Mouse (Mus musculus) gastrocnemius, postnatal 4 days (tissue): Measurements from ENCODE around the gene Myo18a. TPM values are rescaled to one million over a fixed set of nuclear protein-coding genes. Genes with fewer than 3 reads are reported as not detected.

ENCODE experiments used
- DNase-seq, 2 experiments: peaks; one replicate each; pipeline ENCODE4 v3.0.0; 2021 to 2022; ENCODE audit warnings: low spot score in 2 of 2, mixed read lengths in 2 of 2
- total RNA-seq, 2 experiments: library from RNA; stranded (reverse); gene quantifications; 2 replicates each; pipeline ENCODE4 v1.2.3; 2021

Myo18a gene
- total RNA-seq, 2 experiments from 2014 or later = 261 to 280 TPM

GRCm38 (mm10) chr11:77770346-77770745 is 7.3 kb downstream of the Myo18a start:
- DNase-seq = no peak

- DNase-seq = no peak
These were observed 9.1 kb downstream of the Myo18a start for GRCm38 (mm10) chr11:77771879-77772713.

- DNase-seq = no peak
These were observed 12.8 kb downstream of the Myo18a start for GRCm38 (mm10) chr11:77775701-77776400.

DNA sequence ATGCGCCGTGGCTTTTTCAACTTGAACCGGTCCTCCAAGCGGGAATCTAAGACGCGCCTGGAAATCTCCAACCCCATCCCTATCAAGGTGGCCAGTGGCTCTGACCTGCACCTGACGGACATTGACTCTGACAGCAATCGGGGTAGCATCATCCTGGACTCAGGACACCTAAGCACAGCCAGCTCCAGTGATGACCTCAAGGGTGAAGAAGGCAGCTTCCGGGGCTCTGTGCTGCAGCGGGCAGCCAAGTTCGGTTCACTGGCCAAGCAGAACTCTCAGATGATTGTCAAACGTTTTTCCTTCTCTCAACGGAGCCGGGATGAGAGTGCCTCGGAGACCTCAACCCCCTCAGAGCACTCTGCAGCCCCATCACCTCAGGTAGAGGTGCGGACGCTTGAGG is 14.4 kb downstream of the Myo18a start:
- no peak for DNase-seq

- DNase-seq = no peak
These were observed 14.9 kb downstream of the Myo18a start for GRCm38 (mm10) chr11:77777937-77778336.

DNA sequence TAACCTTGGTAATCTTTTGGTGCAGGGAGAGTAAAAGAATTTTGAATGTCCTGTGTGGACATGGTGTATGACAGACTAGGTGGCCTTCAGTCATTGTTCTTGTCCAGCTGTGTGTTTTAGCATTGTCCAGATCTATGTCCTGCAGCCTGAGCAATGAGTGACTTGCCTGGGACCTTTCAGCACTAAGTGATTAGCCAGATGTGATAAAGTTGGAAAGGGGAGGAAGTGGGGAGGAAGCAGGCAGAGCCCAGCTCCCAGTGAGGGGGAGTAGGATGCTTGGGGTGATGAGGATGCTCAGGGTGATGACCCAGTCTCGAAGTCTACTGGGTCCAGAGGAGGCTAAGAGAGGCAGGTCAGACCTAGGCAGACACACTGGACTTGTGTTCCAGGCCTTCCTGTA is 16.2 kb downstream of the Myo18a start:
- DNase-seq = no peak

- no peak for DNase-seq
These were observed 18.0 kb downstream of the Myo18a start for GRCm38 (mm10) chr11:77781088-77781487.

GRCm38 (mm10) chr11:77782104-77782815 is 19.2 kb downstream of the Myo18a start:
- no peak for DNase-seq

- peak in 1 of 2 experiments; percentile 11 for DNase-seq
These were observed 20.2 kb downstream of the Myo18a start for GRCm38 (mm10) chr11:77783211-77783746.

- DNase-seq = no peak
These were observed 21.0 kb downstream of the Myo18a start for GRCm38 (mm10) chr11:77783747-77784646.

GRCm38 (mm10) chr11:77784894-77785293 is 21.8 kb downstream of the Myo18a start:
- no peak for DNase-seq

GRCm38 (mm10) chr11:77785396-77785767 is 22.3 kb downstream of the Myo18a start:
- DNase-seq = no peak

DNA sequence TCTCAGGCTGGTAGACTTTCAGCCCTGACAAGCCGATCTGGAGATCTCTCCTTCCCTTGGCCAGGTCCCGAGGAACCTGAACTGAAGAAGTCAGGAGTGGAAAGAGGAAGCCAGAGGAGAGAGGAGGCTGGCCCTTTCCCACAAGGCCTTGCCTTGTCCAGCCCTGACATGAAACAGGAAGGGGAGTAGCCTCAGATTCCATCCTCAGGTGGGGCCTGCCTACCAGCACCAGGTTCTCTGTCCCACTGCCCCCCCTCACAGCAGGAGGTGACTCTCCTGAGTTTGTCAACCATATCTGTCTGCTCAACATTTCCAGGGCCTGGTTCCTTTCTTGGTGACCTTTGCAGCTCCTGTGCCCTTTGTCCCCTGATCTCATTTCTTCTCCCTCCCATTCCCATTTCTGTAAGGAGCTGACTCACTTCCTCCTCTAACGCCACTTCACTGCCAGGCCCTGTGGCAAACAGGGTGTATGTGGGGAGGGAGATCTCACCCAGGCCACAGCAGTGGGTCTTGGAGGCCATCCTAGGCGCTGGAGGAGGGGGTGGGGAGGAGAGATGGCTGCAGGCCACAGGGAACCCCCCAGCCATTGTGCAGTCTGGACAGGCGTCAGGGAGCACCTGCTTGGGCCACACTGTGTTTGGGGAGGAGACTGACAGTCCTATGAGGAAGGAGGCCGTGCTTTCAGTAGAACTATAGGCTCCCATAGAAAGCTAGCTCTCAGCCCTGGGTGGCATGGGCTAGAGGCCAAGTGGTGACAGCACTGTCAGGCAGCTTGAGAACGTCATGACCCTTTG is 22.9 kb downstream of the Myo18a start:
- DNase-seq = no peak

DNA sequence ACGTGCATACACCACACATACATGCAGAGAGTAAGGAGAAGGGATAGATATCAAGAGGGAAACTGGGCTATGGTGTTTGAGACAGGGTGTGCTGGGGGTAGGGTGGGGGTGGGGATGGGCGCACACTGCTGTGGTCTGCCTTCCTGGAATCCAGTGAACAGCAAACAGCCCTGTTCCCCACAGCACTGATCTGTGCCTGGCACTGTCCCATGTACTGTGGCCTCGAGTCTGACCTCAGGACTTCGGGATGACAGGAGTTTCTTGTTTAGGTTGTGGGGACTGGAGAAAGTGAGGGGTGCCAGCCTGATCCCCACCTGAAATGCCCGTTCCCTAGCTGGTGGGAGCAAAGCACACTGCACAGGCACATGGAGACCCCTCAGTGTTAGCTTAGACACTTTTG is 24.7 kb downstream of the Myo18a start, which contains the start of gene Gm10277:
Gene Gm10277, minus strand, starts transcription at position 41 of the 400 bp plus-strand sequence.
- no peak for DNase-seq

DNA sequence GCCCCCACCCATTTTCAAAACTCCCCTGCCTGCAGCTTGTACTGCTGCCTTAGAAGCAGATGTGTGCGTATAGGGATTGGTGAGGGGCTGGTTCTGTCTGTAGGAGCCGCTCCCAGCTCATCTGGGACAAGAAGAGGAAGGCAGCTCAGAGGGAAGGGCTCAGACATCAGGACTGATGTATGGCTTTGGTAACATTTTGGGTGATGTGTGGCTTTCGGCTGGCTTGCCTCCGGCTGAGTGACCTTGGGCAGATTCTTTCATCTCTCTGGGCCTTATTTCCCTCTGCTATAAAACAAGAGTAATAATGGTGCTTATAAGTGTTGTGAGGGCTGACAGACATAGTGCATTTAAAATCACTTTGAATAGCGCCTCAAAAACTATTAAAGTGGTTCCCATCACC is 26.5 kb downstream of the Myo18a start:
- no peak for DNase-seq

- no peak for DNase-seq
These were observed 27.2 kb downstream of the Myo18a start for GRCm38 (mm10) chr11:77790286-77790685.

DNA sequence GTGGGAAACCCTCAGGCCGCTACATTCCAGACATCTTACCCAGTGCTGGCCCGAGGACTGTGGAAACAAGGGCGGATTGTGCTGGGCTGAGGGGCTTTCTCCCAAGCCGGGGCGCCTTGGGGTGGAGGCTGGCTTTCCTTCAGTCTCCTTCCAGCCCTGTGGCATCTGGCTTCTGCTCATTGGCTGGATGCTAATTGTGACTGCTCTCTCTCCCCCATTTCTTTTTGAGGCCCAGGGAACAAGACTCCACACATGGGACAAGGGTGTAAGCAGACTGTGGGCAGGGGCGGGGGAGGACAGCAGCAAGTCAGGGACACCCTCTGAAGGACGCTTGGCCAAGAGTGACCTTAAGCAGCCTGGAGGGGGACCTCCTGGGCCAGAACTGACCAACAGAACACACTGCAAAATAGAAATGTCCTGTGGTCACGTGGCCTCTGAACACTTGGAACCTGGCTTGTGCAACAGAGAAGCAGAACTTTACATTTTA is 28.2 kb downstream of the Myo18a start:
- peak in 1 of 2 experiments; percentile 18 for DNase-seq

GRCm38 (mm10) chr11:77791752-77792565 is 28.9 kb downstream of the Myo18a start:
- peak in 1 of 2 experiments; percentile 29 for DNase-seq

- no peak for DNase-seq
These were observed 29.5 kb downstream of the Myo18a start for GRCm38 (mm10) chr11:77792566-77792909.
